Mouse (Mus musculus) heart, embryonic 14.5 days (tissue): ENCODE measurements around the gene AF366264. TPM values are rescaled to one million over a fixed set of nuclear protein-coding genes. Genes with fewer than 3 reads are reported as not detected.

Experiments
- ATAC-seq: fragments of 200-750 bp; cut with Nextera tagmentation; 2 replicates; pipeline ENCODE4 v1.8.0; 2017; ENCODE audit warnings: low read depth, moderate TSS enrichment; ENCODE audit not compliant: insufficient number of reproducible peaks, insufficient read depth, low FRiP score
- H3K27ac ChIP-seq, 2 experiments: fragments of 200-500 bp in 1 of 2; fragments of 300-500 bp in 1 of 2; sonication (generic) in 1 of 2; replicated peaks in 1 of 2; 2 replicates each; pipeline ENCODE4 v1.5.1; 2012 to 2014; ENCODE audit warnings: low read depth in 2 of 2, low read length in 2 of 2, control low read depth in 1 of 2, mild to moderate bottlenecking in 1 of 2, mixed read lengths in 1 of 2; ENCODE audit not compliant: control insufficient read depth in 1 of 2, insufficient read depth in 1 of 2
- H3K27me3 ChIP-seq: fragments of 300-500 bp; sonication (generic); 2 replicates; pipeline ENCODE4 v1.6.1; 2014; ENCODE audit warnings: mild to moderate bottlenecking, low read length, control low read depth; ENCODE audit not compliant: control insufficient read depth, insufficient read depth
- H3K36me3 ChIP-seq: fragments of 300-500 bp; sonication (generic); 2 replicates; pipeline ENCODE4 v1.6.1; 2014; ENCODE audit warnings: mild to moderate bottlenecking, control low read depth, low read length, mixed read lengths; ENCODE audit not compliant: control insufficient read depth, insufficient read depth
- H3K4me1 ChIP-seq, 2 experiments: fragments of 200-500 bp in 1 of 2; fragments of 300-500 bp in 1 of 2; sonication (generic) in 1 of 2; 2 replicates each; pipeline ENCODE4 v1.6.1; 2012 to 2014; ENCODE audit warnings: low read length in 2 of 2, control low read depth in 1 of 2, mixed read lengths in 1 of 2; ENCODE audit not compliant: control insufficient read depth in 2 of 2, insufficient read depth in 2 of 2
- H3K4me2 ChIP-seq: fragments of 300-500 bp; sonication (generic); 2 replicates; pipeline ENCODE4 v1.6.1; 2014; ENCODE audit warnings: mild to moderate bottlenecking, low read length
- H3K4me3 ChIP-seq, 2 experiments: fragments of 200-500 bp in 1 of 2; fragments of 300-500 bp in 1 of 2; sonication (generic) in 1 of 2; 2 replicates each; pipeline ENCODE4 v1.5.1; 2012 to 2014; ENCODE audit warnings: low read length in 2 of 2, mild to moderate bottlenecking in 2 of 2, control low read depth in 1 of 2, low read depth in 1 of 2, moderate library complexity in 1 of 2; ENCODE audit not compliant: control insufficient read depth in 1 of 2, insufficient read depth in 1 of 2
- H3K9ac ChIP-seq: fragments of 300-500 bp; sonication (generic); 2 replicates; pipeline ENCODE4 v1.6.1; 2014; ENCODE audit warnings: mild to moderate bottlenecking, low read length
- H3K9me3 ChIP-seq: fragments of 300-500 bp; sonication (generic); 2 replicates; pipeline ENCODE4 v1.6.1; 2016; ENCODE audit warnings: low read length, control low read depth; ENCODE audit not compliant: control insufficient read depth
- WGBS: fragments of 180-500 bp; shearing (Covaris S2); extraction: QIAGEN DNeasy Blood & Tissue Kit; methylation state at CpG from one replicate; pipeline ENCODE4 v1.1.7; 2014; 5-methylcytosine and 5-hydroxymethylcytosine counted together
- polyA plus RNA-seq: library from polyadenylated mRNA; unstranded; fragments of >200 nt; fragmentation: Nextera tagmentation; extraction: Ambion mirVana; gene quantifications from 2 replicates; pipeline ENCODE4 v1.2.1, GENCODE M21; 2014

AF366264 gene
- polyA plus RNA-seq, 1 experiment from 2014 or later = not detected

DNA sequence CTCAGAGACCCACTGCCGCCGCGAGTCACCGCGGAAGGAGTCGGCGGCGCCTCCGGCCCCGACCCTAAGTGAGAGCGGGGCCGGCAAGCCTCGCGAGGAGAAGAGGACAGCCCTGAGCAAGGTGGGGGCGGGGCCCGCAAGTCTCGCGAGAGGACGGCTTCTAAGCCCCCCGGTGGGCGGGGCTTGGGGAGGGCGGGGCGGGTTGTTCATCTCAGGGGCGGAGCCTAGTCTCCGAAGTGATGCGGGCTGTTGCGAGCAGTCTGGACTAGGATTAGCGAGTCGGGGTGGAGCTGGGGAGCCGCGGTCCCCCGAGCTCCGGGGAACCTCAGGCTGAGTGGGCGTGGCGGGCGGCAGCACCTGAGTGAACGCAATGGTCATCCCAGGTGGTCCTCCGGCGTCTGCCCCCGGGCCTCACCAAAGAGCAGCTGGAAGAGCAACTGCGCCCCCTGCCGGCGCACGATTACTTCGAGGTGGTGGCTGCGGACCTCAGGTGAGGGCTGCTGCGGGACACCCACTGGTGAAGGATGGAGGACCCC lies 52.4 kb downstream of the AF366264 start:
- peaks cover 44% of the 10 kb centered on the region for H3K36me3 ChIP-seq
- peak; percentile 94 for ATAC-seq
- under 1% methylated on average over 38 of the region's 47 CpGs for WGBS

DNA sequence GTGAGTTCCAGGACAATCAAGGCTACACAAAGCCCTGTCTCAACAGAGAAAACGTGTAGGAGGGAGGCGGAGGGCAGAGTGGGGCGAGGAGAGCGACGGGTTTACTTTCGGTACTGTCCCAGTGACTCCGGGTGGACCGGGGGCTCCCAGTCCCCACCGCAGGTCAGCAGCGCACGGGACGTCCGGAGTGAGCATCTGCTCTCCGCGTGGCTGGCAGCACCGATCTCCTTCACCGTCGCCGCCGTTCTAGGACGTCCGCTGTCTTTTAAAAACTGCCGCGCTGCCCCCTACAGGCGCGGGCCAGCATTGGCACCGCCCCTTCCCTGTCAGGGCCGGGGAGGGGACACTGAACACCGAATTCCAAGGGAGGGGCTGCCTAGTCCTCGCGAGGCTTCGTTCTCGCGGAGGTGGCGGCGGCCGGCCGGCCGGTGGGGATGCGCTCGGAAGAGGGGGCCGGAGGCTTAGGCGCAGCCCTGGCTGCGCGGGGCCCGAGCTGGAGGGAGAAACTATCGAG lies 52.9 kb downstream of the AF366264 start, which contains the start of gene Upf3a:
Upf3a (plus strand) TSS at position 366 of the 514 bp plus-strand sequence.
- no peaks in the 10 kb centered on the region for H3K9me3 ChIP-seq
- peak; percentile 92 for ATAC-seq
- under 1% methylated on average over 47 of the region's 47 CpGs for WGBS
- H3K4me3 ChIP-seq = peak within 1 kb of the TSS; percentile 65 to 81
- H3K27me3 ChIP-seq = no peaks in the 10 kb centered on the region
- peaks cover 48% of the 10 kb centered on the region for H3K36me3 ChIP-seq
- H3K4me1 ChIP-seq = peaks cover 3 to 9% of the 10 kb centered on the region in 2 experiments
- peak within 1 kb of the TSS; percentile 95 for H3K9ac ChIP-seq
- peak within 1 kb of the TSS; percentile 90 for H3K4me2 ChIP-seq
- peak within 1 kb of the TSS; percentile 97 to 98 for H3K27ac ChIP-seq

More for the DNA sequence above, 52.4 kb downstream of the AF366264 start:
- peak overlapping the region; percentile 65 to 81 for H3K4me3 ChIP-seq
- H3K9me3 ChIP-seq = no peaks in the 10 kb centered on the region
- peaks cover 3 to 9% of the 10 kb centered on the region in 2 experiments for H3K4me1 ChIP-seq
- peak overlapping the region; percentile 95 for H3K9ac ChIP-seq
- H3K27me3 ChIP-seq = no peaks in the 10 kb centered on the region
- peak overlapping the region; percentile 90 for H3K4me2 ChIP-seq
- peak overlapping the region; percentile 97 to 98 for H3K27ac ChIP-seq

Other genes starting within 250 kb of the AF366264 start
- gene Rasa3, start 160.8 kb downstream of the AF366264 start, polyA plus RNA-seq = 20.9 and 24.9 TPM in 2 replicates
- gene Cfap97d2, start 132.5 kb downstream of the AF366264 start, polyA plus RNA-seq = not detected in 2 replicates
- gene Cdc16, start 80.7 kb downstream of the AF366264 start, polyA plus RNA-seq = 110 and 125 TPM in 2 replicates
- gene Upf3a, start 52.8 kb downstream of the AF366264 start, polyA plus RNA-seq = 24.2 and 24.9 TPM in 2 replicates
- 15.2 and 16.3 TPM in 2 replicates for gene Champ1, start 31.3 kb upstream of the AF366264 start, polyA plus RNA-seq
- gene Coprs, start 51.9 kb upstream of the AF366264 start, polyA plus RNA-seq = 49.6 and 56.9 TPM in 2 replicates